Mouse (Mus musculus) ZHBTc4 (cell line): ENCODE measurements around the gene Ogdh.

Experiments
- DNase-seq: peaks from one replicate; pipeline ENCODE4 v3.0.0-alpha.2; 2011; ENCODE audit warnings: low read depth, low spot score

The Ogdh gene

DNA sequence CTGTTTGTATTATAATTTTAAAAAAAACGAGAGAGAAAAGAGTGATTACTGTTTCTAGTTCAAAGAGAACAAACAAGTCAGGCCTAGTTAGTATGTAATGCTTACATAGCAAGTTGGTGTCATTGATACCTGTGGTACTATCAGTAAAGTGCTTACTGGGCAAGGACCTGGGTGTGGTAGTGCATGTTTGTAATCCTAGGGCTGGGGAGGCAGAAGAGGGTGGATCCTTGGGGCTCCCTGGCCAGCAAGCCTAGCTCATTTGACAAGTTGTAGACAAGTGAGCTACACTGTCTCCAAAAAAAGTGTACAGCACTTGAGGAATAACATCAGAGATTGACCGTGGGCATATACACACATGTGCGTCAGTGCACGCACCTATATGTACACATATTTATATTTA lies 3.2 kb downstream of the Ogdh start:
- no peak for DNase-seq

DNA sequence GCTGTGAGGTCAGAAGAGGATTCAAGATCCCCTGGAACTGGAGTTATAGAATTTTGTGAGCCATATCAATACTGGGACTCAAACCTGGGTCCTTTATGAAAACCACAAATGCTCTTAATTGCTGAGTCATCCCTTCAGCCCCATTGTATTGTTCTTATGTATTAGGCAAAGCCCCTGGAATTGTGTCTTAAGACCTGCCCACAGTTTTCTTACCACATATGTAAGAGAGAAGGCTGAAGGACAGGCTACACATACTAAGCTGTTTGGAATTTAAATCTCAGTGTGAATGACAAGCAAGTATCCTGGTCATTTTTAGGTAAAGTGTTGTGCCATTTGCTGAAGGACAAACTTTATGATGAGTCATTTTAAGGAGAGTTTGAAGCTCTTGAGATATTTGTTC lies 4.6 kb downstream of the Ogdh start:
- DNase-seq = no peak

DNA sequence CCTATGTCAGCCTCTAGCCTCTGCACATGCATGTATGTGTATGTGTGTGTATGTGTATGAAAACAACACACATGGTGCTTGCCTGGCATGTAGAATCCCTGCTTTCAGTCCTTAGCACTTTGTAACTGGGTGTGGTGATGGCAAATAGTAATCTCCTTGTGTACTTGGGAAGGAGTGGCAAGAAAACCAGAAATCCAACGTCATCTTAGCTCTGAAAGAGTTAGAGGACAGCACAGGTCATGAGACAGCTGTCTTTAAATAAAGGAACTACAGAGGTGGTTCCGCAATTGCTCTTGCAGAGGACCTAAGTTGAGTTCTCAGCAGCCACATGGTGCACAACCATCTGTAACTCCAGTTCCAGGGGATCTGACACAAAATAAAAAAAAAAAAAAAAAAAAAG lies 8.0 kb downstream of the Ogdh start:
- no peak for DNase-seq

DNA sequence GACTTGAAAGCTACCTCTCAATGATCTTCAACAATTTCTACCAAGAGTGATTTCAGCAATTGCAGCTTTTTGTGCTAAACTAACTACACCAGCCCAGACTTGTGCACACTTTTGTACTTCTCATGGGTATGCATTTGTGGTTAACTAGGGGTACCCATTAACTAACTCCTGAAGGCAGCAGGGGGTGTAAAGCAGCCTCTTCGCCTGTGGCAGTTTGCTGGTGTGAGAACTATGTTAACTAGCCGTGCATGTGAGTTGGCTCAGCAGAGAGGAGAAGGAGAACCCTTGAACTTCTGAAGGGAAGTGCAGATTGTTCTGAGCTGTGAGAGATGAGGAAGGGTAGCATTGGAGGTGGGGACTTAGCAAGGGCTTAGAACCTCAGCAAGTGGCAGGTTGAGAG lies 11.4 kb downstream of the Ogdh start:
- no peak for DNase-seq

DNA sequence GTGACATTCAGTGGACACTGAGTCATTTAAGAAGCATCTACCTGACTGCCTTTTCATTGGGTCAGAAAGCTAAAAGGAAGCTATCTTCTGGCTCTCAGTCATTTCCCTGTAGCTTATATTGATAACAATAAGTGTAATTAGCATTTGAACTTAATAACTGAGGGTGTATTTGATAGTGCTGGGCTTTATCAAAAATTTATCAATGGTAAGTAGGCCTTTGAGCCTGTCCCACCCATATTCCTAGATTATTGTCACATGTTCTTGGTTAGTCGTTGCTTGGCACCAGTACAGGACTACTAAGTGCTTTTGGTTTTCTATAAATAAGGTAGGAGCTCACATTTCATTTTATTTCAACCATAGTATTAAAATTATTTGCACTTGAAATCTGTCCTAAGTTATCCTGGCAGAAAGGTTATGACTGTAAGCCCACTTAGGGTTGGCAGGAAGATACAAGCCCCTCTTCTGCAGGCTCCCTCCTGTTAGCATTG lies 14.6 kb downstream of the Ogdh start:
- DNase-seq = no peak

DNA sequence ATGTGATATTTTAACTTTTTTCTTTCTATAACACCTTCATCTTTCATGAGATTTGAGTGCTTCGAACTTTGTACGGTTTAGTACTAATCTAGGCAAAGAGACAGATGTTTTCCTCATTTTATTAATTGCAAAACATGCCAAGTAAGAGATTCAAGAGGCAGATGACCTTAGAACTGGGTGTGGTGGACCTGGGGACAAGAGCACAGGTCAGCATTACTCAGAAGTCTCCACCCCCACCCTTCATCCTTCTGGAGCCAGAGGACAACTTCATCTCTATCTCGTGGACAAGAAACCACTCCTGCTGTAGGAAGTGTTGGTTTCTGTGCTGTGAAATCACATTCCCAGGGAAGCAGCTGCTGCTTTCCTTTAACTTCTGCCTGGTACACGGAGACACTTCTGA lies 16.7 kb downstream of the Ogdh start:
- DNase-seq = no peak

DNA sequence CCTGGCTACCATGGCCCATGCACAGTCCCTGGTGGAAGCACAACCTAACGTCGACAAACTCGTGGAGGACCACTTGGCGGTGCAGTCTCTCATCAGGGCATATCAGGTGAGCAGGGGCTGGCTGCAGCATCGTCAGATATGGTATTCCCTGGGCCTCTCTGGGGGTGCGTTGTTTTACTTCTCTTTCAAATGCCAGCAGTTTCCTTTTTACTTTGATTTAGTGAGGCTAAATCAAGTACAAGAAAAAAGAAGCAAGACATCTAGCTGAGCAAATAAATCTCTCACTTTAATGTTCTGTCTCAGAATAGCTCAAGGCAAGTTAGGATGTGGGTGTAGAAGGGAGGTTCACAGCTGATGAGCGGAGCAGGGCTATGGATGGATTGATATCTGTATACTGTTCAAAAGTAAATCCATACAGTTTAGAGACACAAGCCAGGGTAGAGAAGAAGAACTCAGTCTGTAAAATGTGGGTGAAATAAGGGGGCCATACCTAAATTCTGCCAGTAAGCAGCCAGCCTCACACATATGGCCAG lies 22.5 kb downstream of the Ogdh start:
- no peak for DNase-seq

DNA sequence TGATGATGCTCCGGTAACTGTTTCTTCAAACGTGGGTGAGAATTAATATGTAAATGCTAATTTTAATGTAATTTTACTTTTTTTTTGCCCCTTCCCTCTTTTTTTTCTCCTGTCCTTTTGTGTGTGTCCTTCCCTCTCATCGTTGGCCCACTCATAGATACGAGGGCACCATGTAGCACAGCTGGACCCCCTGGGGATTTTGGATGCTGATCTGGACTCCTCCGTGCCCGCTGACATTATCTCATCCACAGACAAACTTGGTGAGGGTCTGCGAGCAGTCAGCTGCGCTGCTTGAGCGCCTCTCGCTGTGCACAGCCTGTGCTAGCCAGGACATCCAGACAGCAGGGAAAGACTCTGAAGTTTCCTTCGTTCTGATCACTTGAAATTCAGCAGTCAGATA lies 25.4 kb downstream of the Ogdh start:
- DNase-seq = no peak

DNA sequence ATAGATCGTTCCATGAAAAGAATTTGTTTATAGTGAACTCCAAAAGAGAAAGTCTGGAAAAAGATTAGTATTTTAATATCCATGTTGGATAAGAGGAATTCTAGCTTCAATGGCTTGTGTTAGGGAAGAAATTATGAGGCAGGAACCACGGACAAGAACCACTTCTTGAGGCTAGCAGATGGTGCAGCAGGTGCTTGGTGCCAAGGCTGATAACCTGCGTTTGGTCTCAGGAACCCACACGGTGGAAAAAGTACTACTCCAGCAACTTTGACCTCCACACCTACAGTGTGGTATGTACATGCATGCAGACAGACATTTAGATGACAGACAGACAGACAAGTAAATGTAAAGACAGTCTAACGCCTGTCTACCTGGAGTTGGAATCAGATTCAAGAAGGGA lies 27.1 kb downstream of the Ogdh start:
- DNase-seq = no peak

DNA sequence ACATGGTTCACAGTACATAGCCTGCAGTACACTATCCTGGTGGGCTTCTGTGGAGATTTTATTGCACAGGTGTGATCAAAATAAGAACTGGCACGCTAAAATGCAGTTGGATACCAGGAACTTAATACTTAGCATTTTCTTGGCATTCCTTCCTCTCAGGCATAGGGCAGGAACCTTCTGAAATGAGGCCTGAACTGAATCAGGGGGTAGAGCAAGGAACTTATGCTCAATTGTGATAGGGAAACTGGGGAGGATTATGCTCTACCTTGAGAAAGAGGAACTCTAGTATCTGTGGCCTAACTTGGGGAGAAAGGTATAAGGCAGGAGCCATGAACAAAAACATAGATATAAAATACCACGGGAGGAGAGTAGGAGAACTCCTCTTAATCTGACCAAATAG lies 27.9 kb downstream of the Ogdh start:
- no peak for DNase-seq

DNA sequence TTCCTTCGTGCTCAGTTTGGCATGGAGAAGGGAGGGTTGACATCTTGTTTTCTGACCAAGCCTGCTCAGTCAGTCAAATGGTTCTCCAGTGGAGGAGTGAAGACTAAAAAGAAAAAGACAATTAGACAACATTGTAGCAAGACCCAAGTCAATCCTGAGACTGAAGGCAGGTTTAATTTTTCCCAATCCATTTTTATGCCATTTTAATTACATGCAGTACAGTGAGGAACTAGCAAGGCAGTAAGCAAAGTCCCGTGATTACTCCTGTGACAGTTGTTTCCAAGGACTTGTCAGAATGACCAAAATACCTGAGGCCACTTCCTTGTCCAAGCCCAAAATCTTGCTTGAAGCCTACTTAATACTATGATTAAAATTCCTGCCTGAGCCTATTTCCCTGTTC lies 30.7 kb downstream of the Ogdh start:
- DNase-seq = no peak

DNA sequence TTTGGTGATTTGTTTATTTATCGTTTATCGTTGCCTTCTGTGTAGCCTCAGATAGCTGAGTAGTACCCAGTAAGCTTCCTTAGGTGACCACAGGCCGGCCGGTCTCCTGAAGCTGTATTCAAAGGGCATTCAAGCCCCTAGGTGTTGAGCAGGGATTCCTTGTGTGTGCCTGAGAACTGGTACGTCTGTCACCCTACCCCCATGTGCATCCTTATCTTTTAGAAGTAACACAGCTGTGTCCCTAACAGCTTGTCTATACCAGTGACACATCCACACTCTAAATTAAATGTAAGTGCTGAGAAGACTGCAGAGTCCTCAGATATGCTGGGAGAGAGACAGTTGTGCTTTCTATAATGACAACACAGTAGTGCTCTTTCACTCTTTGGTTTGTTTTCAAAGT lies 31.9 kb downstream of the Ogdh start:
- DNase-seq = no peak

DNA sequence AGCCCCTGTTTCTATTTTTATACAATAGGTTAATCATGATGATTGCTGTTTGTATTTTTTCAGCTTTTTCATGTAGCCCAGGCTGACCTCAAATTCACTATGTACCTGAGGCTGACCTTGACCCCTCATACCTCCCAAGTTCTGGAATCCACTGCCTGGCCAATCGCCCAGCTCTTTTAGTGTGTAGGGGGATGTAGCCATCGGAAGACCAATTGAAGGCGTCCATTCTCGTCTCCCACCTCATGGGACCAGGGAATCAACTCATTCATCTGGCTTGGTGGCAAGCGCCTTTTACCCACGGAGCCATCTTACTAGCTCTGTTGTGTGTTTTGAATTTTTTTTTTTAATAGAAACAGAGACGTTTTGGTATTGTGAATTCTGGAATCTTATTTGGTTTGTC lies 39.8 kb downstream of the Ogdh start:
- no peak for DNase-seq

DNA sequence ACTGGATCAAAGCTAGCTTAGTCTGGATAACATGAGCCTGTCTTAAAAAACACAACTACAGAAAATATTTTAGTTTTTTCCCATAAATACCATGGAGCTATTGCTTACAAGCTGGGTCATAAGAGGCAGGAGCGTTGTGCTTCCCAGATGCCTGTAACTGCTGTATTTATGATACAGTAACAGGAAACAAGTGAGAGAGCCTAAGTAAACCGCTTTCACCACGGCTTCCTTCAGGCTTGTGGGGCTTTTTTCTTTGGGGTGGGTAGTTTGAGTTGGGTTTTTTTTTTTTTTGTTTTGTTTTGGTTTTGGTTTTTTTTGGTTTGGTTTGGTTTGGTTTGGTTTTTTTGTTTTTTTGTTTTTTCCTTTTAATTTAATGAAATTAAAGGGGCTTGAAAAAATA lies 41.2 kb downstream of the Ogdh start:
- no peak for DNase-seq

DNA sequence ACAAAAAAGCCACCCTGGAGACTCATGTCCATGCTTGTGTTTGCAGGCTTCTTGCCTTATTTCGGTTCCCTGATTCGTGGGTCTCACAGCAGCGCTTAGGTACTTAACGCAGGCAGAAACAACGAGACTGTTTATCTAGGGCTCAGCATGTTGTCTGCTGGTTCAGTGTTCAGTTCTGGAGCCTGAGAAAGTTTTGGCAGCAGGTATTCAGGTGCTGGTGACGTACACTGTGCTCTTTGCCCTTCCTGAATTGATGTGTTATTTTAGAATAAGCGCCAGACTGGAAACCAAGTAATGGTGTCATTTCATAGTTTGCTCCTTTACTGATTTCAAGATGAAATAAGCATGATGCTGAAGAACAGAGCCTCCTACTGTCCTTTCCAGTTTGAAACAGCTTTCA lies 42.0 kb downstream of the Ogdh start:
- DNase-seq = no peak

DNA sequence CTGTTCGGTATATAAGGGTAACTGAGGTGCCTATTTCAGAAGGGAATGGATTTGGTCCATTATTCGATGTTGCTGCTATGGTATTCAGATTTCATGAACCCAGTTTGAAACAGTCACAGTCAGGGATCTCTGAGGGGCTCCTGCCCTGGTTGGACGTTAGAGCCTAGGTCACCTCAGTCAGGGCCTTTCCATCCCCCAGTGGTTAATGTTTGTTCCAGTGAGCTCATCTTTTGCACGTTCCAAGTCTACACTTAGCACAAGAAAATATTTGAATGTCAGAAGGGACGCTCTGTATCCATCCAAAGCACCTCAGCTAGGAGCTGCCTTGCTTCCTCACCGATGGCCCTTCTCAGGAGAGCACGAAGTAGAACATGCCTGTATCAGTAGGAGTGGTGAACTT lies 43.9 kb downstream of the Ogdh start:
- no peak for DNase-seq

DNA sequence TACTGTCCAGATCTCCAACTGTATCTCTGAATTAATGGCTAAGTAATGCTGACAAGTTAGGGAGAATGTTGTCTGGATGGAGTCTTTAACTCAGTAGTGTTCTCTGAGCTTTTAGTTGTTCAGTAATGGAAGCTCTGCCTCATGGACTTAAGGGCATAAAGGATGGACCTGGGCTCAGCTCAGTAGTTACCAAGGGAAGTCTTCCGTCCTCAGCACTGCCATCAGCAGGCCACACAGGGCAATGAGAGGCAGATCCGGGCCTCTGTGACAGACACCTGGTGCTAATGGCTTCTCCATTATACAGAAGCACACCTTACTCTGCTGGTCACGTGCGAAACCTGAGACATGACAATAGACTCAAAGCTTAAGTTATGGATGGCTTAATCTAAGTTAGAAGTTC lies 45.3 kb downstream of the Ogdh start:
- peak; percentile 19 for DNase-seq

DNA sequence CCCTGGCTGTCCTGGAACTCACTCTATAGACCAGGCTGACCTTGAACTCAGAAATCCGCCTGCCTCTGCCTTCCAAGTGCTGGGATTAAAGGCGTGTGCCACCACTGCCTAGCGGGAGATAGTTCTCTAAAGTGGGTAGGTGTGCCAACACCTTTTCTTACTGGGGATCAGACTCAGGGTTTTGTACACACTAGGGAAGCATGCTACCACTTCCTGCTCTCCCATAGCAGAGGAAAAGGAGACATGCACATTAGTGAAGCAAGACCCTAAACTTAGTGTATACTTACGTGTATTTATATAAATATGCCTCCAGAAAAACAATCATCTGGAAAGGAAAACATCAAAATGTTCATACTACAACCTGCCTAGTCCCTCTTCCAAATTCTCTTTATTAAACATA lies 54.5 kb downstream of the Ogdh start:
- DNase-seq = no peak

DNA sequence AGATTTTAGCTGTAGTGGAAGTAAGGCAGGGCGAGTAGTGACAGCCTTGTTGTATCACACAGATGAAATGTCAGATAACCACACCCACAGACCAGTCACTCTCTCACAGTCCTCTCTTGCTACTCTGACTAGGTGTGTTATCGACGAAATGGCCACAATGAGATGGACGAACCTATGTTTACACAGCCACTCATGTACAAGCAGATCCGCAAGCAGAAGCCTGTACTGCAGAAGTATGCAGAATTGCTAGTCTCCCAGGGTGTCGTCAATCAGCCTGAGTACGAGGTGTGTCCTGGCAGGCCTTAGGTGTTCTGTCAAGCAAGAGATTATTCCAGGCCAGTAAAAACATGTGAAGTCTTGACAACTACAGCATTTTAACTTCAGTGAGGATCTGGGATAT lies 55.5 kb downstream of the Ogdh start:
- DNase-seq = no peak

DNA sequence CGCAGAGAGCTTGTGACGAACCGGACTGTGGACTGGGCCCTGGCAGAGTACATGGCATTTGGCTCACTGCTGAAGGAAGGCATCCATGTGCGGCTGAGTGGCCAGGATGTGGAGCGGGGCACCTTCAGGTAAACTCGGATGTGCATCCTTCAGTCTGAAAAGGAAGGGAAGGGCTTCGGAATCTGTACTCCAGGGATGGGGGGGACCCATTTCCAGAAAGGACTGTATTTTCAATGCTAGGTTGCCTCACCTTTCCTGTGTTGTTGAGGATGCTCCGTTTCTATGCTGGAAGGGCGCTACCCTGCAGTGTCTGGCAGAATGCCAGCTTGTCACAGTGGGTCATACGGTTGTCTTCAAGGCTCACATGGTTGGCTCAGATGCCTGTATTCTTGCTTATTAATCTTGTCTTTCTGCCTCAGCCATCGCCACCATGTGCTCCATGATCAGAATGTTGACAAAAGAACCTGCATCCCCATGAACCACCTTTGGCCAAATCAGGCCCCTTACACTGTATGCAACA lies 57.3 kb downstream of the Ogdh start:
- DNase-seq = no peak

DNA sequence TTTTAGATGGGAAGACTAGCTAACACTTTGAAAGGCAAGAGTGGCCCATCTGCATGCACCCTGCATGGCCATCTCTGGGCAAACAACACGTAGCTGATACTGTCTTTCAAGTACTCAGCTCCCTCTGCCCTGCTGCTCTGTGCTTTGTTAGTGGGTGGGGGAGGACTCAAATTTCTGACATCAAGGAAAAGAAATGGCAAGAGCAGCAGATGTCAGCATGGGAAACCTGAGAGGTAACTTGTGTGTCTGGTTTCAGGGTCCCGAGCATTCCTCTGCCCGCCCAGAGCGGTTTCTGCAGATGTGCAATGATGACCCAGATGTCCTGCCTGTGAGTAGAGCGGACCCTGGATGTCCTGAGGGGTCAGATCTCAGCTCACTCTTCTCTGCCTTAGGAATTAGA lies 58.2 kb downstream of the Ogdh start:
- DNase-seq = no peak

DNA sequence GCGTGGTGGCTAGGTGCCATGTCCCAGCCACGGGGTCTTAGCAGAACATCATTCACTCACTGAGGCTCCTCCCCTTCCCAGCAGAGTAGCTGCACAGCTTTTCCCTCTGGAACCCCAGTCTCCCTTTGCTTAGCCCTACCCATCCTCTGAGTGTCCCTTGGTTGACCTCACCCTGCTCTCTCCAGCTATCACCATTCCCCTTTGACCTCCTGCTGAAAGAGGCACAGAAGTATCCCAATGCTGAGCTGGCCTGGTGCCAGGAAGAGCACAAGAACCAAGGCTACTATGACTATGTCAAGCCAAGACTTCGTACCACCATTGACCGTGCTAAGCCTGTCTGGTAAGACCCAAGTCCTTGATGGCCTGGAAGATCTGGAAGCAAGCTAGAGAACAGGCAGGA lies 63.7 kb downstream of the Ogdh start:
- DNase-seq = no peak

DNA sequence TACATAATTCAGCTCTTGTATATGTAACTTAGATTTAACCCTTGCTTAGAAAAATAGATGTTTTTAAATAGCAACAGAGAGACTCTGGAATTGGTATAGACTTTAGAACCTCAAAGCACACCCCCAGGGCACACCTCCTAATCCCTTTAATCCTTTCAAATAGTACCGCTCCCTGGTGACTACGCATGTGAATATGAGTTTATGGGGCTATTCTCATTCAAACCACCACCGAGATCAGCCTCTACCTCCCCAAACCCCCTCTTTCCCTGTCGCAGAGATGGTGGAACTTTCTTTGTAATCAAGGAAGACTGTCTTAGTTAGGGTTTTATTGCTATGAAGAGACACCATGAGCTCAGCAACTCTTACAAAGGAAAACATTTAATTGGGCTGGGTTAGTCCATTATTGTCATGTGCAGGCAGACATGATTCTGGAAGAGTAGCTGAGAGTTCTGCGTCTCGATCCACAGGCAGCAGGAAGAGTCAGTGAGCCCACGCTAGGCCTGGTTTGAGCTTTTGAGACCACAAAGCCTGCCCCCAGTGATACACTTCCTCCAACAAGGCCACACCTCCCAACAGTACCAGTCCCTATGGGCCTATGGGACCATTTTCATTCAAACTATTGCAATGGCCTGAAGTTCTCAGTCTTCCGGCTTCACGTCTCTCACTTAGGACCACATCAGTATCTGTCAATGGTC lies 73.3 kb downstream of the Ogdh start:
- peak; percentile 65 for DNase-seq

DNA sequence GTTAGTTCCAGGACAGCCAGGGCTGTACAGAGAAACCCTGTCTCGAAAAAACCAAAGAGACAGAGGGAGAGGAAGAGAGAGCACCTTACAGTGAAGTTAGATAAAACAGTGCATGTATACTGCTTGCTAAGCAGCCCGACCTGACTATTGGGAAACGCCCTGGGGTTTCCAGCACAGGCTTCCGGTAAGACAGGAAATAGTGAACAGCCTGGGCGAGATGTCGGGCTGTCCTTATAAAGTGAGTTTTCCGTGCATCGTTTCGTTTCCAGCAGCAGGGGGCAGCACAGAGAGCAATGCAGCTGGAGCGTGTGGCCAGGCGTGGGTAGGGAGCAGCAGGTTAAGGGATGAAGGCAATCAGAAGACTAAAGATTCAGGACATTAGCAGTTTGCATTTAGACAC lies 74.5 kb downstream of the Ogdh start:
- peak; percentile 96 for DNase-seq
